Mouse (Mus musculus) kidney, adult 2 months (tissue): ENCODE results near the gene Mepe.

ENCODE experiments used
- CTCF ChIP-seq: fragments of 200-500 bp; conservative IDR thresholded peaks from 2 replicates; pipeline ENCODE4 v1.5.1; 2011; ENCODE audit warnings: low read depth, mild to moderate bottlenecking, control low read depth, low read length, moderate library complexity, mixed read lengths; ENCODE audit not compliant: insufficient read depth, insufficient read length
- POLR2A ChIP-seq: fragments of 200-500 bp; IDR thresholded peaks from one replicate; pipeline ENCODE4 v1.6.1; 2011; ENCODE audit warnings: low read depth, low read length, control low read depth

DNA sequence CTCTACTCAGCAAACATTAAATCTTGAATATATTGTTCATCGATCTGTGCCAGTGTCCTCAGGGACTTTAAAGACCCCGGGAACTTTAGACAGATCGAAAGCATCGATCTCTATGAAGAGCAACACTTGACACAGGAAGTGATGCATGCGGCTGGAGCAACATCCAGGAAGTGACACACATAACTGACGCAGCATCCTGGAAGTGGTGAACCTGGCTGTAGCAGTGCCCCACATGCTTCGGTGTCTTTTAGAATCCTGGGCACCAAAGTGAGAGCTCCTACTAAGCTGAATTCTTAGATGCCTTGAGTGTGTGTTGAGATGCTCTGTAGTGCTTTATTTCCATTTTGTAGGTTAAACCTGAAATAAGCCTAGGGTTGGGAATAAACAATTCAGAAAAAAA, 59.4 kb downstream of the Mepe start:
- TF ChIP-seq CTCF: no peak
- no peak for TF ChIP-seq POLR2A
